Mouse (Mus musculus) right cerebral cortex, postnatal 4 days (tissue): Measurements from ENCODE around the gene Pde6b.

Experiments
- DNase-seq: peaks from one replicate; pipeline ENCODE4 v3.0.0-alpha.2; 2022

Pde6b gene

DNA sequence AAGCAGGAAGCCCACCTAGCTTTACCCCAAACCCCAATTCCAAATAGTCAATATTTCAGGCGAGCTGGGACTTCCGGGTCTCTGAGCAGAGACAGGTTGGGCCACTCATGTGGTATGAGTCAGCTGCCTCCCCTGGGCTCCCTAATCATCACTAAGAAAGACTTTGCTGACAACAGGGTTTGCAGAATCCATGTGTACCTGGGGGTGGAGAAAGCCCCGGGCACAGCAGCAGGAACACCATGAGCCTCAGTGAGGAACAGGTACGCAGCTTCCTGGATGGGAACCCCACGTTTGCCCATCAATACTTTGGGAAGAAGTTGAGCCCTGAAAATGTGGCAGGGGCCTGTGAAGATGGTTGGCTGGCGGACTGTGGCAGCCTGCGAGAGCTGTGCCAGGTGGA is at the start of gene Pde6b:
Gene Pde6b (plus strand): TSS at position 191 of the 400 bp plus-strand sequence.
- no peak for DNase-seq

- DNase-seq, result no peak
Measured at GRCm38 (mm10) chr5:108343680-108344170, 44.5 kb upstream of the Pde6b start.

DNA sequence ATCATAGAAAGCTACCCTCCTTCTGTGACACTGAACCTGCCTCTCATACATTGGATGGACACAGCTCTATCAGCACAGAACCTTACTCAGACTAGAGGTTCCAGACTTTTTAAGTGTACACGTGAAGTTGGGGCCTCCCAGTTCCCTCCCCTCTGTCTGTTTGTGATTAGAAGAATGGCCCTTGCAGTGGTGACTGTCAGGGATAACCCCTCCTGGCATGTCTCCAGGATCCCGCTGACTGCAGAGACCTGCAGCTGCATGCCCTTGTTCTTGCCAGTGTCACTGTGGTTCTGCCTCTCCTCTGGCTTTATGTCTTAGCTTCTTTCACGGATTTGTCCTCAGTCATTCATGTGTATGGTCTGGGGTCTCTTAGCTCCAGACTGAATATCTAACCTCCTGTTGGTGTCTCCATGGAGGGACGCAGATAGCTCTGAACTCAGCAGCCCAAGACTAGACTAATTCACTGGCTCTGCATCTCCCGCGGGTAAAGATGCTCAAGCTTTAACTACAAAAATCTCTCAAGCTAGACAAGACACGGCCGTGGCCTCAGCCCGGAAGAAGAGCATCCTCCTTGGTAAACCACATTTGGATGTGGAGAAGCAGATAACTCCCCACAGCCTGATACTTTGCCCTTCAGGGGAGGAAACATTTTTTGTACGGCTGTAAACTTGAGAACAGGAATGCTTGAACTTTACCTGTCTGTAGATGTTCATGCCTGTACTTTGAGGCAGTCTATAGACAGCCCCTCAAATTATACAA is 42.7 kb upstream of the Pde6b start:
- DNase-seq, result no peak

DNA sequence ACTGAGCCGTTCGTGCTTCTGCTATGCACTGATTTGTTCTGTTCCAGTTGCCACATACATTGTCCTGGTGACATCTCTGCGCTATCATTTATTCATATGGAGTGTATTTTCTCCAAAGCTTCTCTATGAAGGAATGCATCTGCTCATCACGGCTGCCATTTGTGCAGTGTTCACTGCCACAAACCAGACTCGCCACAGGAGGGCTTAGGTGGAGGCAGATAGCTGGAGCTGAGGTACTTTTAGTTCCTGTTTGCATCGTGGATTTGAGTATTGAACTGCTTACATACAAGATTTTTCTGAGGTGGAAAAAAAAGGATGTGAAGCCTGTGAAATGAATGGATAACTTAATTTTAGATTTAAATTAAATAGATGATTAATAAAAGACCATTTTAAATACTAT is 40.3 kb upstream of the Pde6b start:
- DNase-seq, result no peak

DNA sequence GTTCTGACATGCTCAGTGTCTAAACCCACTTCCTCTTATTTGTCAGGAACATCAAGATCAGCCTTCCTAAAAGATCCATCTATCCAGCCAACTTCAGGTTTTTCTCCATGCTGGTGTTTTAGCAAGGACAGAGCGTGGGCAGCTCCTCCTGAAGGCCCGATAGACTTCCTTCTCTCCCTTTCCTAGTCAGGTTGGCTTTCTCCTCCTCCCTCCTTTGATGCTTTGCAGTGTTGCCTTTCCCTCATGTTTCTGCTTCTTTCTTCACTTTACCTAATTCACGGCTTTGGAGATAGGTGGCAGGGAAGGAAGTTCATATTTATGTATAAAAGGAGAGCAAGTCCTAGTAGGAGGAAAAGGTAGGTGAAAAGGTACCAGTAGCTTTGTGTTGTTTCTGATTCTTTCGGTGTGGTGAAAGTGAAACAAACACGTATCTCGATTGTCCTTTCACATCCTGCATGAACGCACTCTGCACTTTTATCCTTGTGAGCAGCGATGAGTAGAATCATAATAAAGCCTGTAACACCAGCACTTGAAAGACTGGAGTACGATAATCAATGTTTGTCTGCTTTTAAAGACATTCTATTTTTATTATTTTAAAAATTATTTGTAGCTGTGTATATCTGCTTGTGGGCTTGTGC is 38.6 kb upstream of the Pde6b start:
- no peak for DNase-seq

GRCm38 (mm10) chr5:108354056-108354455 is 34.1 kb upstream of the Pde6b start:
- DNase-seq, result no peak

- DNase-seq, result no peak
Measured at GRCm38 (mm10) chr5:108357862-108358261, 30.3 kb upstream of the Pde6b start.

DNA sequence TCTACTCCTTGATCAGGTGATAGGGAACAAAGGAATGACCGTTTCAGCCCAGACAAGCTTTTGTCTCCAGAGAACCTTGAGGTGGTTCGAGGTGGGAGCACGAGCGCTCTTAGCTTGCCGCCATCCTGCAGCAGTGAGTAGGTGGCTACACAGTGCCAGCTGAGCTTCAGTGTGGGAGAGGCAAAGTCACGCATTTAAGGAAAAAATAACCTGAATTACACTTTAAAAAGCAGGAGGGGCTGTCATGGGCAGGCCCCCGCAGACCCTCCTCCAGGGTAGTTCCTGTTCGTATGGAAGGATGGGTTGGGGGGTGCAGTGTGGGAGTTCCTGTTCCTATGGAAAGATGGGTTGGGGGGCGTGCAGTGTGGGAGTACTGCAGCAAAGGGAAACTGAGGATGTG is 28.7 kb upstream of the Pde6b start:
- no peak for DNase-seq

- DNase-seq, result no peak
Measured at GRCm38 (mm10) chr5:108360211-108360610, 28.0 kb upstream of the Pde6b start.

DNA sequence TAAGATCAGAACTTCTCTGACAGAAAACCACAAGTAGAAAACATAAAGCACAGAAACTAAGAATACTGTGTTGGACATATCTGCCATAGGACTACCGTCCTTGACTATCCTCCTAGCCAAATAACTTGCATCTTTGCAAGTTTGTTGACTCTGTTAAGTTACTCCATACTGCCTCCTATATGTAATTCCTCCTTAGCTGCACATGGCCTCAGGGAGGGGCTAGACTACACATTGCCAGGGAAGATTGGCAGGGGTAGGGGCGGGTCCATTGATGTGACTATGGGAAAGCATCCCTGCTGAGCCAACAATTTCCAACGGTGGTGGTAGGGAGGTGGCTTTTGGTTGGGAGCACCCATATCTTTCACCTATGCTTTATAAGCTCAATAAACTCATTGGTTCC is 25.9 kb upstream of the Pde6b start:
- no peak for DNase-seq

DNA sequence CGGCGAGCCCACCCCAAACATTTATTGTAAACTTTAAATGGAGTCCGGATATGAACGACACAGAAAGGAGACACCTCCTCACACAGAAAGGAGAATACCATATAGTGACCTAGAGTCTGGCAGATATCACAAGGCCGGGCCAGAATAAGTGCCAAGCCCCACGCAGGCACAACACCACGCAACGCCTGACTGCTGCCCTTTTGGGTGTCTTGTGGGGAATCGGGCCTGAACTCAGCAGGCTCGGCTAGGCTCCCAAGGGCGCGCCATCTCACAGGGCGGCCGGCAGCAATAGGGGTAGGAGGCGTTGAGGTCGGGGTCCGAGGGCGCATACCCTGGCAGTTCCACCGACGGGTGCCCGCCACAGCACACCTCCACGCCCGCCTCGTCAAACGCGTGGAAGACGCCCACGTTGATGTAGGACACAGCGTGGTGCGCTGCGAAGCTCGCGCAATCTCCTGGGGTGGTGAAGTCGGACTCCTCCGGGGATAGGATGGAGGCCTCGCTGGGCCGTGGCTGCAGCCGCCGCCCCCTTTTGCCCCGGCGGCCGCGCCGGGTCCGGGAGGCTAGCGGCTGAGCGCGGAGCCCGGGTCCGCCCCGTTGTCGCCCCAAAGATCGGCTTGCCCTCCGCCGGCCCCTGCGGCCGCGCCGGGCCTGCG is 21.7 kb upstream of the Pde6b start:
- peak; percentile 22 for DNase-seq

DNA sequence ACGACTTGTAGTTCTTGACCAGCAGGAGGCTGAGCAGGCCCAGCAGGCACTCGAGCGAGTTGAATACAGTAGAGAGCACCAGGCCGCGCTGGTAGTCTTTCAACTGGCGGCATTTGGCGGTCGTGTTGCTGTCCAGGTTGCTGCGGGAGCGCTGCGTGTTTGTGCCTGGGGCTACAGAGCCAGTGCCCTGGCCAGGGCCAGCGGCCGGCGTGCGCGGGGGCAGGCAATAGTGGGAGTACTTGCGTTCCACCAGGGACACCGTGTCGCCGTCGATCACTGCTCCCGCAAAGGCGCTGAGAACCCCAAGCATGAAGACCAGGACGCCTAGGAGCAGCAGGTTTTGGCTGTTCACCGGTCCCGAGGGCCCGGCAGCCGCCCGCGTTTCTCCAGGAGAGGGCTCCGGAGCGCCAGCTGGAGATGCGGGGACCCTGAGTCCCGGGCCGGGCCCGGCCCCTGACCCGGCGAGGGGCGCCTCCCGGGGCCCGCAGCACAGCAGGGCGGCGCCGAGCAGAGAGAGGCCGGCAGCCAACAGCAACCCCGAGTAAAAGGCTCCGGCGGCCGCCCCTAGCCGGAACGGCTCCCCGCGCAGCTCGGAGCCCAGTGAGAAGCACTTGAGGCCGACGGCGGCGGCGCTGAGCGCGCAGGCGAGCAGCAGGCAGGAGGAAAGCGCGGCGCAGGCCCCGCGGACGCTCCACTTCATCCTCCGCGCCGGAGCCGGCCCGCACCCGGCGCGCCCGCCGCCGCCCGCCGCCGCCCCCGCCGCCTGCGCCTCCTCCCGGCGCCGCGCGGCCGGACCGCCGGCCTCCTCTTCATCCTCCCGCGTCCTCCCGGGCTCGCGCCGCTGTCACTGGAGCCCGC is 21.0 kb upstream of the Pde6b start:
- DNase-seq, result peak; percentile 56

GRCm38 (mm10) chr5:108367871-108368332 is 20.3 kb upstream of the Pde6b start, which contains the start of gene Gm42517:
Gene Gm42517 (minus strand): TSS chr5:108367922.
- DNase-seq, result peak; percentile 38

- DNase-seq, result no peak
Measured at GRCm38 (mm10) chr5:108368446-108368845, 19.7 kb upstream of the Pde6b start.

DNA sequence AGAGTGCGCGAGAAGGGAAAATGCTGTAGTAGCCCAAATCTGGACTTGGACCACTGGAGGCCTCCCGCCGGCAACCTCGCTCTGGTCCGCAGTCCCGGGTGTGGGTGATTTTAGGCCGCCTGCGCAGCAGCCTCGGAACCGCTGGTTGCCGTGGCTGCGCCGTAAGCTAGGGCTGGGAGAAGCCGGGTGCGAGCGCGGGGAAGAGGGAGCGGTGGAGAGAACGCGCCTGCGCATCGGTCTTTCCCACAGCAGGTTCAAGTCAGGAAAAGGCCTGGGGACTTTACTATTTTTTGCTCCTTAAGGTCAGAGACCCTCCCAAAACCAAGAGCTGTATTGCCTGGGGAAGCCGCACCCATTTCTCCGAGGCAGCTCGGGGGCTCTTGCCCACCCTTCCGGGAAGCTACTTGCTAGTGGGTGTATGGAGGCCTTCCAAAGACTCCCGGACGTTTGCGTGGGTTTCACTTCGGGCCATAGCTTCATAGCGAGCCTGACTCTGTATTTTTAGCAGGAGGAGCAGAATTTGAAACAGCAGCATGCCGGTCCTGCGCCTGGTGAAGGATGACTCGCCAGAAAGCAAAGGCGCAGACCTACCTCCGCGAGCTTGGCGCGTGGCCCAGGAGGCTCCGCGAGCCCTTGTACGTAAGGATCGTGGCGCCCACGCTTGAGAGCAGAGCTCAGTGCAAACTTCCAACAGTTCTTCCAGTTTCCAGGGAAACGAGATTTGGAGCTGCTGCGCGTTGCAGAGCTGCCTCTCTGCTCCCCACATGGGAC is 19.2 kb upstream of the Pde6b start:
- DNase-seq, result peak; percentile 72

DNA sequence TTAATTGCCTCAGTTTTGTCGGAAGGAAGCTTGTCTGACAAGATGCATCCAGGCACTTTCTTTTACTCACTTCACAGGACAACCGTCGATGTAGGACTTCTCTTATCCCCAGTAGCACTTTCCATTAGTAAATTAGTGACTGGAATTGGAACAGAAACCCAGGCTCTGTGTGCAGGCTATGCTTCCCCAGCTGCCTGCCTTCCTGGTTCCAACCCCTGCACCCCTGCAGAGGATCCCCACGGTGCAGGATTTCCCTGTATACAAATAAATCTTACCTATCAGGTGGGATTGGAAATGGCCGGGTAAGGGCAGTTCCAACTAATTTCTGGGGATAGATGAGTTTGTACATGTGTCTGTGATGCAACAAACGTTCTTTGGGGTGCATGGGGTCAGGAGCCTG is 18.2 kb upstream of the Pde6b start:
- no peak for DNase-seq

DNA sequence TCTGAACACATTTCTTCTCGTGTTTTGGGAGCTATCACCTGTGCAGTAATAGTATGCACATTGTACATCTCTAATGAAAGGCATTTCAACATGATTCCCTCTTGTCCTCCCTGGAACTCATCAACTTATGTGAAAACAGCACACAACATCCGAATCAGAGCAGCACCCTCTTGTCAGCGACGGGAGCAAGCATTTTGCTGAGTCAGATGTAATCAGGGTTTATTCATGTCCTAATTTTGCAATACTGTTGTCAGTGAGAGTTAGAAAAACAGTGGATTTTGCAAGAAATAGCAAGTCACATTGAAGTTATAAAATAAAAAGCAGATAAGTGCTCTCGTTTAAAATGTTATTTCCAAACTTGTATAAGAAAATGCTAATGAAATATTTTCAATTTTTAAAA is 14.1 kb upstream of the Pde6b start:
- DNase-seq, result no peak

DNA sequence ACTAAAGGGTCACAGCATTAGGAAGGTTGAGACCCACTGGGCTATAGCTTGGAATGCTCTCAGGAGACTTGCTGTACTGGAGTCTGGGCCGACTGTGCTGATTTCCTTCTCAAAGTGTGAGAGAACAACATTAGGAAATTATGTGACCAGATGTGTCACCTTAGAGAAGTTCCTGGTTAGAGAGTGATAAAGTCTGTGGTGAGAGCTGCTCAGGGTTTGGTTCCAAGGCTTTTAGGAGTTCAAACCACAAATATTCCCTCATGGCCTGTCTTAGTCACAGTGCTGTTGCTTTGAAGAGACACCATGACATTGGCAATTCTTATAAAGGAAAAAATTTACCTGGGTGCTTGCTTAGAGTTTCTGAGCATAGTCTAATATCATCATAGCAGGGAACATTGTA is 12.1 kb upstream of the Pde6b start:
- no peak for DNase-seq

DNA sequence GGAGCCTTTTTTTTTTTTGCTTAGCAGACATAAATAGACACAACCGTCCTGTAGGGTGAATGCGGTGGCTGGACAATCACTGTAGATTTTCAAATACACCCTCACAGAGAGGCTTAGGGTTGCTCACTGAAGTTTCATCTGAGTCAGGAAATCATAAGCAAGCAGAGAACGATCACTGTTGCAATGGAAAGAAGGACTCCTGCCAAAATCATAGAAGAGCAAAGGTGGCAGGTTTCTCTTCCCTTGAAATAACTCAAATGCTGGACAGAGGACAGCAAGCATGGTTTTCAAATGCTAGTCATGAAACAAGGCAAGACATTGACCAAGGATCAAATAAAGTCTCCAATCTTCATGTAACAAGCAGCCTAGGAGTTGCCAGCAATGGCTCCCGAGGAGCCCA is 9.8 kb upstream of the Pde6b start:
- no peak for DNase-seq

GRCm38 (mm10) chr5:108385632-108386031 is 2.6 kb upstream of the Pde6b start:
- DNase-seq, result no peak

DNA sequence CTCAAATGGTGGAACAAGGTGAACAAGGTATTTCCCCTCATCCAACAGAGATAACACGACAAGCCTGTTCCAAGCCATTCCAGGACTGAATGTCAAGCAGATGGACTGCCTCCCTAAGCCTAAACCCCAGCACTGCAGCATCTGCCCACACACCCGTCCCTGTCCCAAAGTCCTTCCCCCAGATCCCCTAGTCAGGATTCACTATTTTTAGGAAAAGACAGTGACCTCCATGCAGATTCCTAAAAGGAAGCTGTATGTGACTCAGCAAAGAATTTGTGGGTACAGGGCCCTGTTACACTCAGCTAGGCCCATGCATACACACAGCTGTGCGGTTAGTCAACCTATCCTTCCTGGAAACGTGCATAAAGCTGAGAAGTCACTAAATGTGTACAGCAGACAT is 1.7 kb upstream of the Pde6b start:
- DNase-seq, result no peak

GRCm38 (mm10) chr5:108389744-108390143 is 1.6 kb downstream of the Pde6b start:
- DNase-seq, result no peak
